Mouse (Mus musculus): Measurements from ENCODE around the gene Gm10378. TPM values are rescaled to one million over a fixed set of nuclear protein-coding genes. Genes with fewer than 3 reads are reported as not detected.

Gene Gm10378
- polyA plus RNA-seq (2015; fragmentation: Nextera tagmentation; extraction: Ambion mirVana), result not detected in 2 replicates

DNA sequence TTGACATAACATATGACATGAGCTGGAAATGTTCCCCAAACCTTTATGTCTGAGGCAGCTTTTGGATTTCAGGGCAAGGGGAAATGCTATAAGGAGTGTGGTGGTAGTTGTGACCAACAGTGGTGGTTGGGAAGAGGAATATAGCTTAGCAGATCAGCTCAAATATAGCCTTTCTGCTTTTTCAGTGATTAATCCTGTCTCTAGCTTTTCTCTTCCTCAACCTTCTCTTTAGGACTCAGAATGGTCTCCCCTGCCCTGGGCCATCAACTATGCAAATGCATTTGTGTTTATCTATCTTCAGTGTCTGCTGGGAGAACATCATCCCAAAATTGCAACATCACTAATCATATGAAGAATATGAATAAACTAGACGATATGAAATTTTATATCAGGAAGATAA, at the start of gene Gm10378:
TSS of gene Gm10378 (plus strand) at position 301 of the 400 bp plus-strand sequence.

DNA sequence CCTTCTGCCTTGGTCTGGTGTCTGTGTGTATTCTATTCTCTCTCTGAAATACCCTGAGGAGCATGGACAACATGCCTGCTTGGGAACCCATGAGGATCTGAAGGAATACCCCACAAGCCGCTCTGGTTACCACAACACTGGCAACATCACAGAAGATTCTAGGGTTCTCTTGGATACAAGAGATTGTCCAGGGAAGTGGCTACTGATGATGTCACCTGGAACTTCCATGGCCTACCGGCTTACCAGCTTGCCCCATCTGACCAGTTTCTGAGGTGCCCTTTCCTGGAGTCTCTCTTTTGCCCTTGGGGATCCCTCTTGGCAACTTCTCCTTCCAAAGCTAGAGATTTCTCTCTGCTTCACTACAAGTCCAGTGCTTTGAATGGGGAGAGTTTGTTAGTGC, 13.9 kb upstream of the Gm10378 start, which contains the start of gene Gm3633:
TSS of gene Gm3633 (minus strand) at position 101 of the 400 bp plus-strand sequence.

Other genes with a start within 250 kb of the Gm10378 start
- not detected in 2 replicates for gene Gm8005, start 216.3 kb upstream of the Gm10378 start, polyA plus RNA-seq (2015; fragmentation: Nextera tagmentation; extraction: Ambion mirVana)
- not detected in 2 replicates for gene Gm8011, start 192.1 kb upstream of the Gm10378 start, polyA plus RNA-seq (2015; fragmentation: Nextera tagmentation; extraction: Ambion mirVana)
- not detected in 2 replicates for gene Gm8020, start 153.6 kb upstream of the Gm10378 start, polyA plus RNA-seq (2015; fragmentation: Nextera tagmentation; extraction: Ambion mirVana)
- gene Gm8024, start 131.7 kb upstream of the Gm10378 start, polyA plus RNA-seq (2015; fragmentation: Nextera tagmentation; extraction: Ambion mirVana), result not detected in 2 replicates
- gene Gm17124, start 56.1 kb upstream of the Gm10378 start, polyA plus RNA-seq (2015; fragmentation: Nextera tagmentation; extraction: Ambion mirVana), result not detected in 2 replicates
- gene Gm3633, start 14.0 kb upstream of the Gm10378 start, polyA plus RNA-seq (2015; fragmentation: Nextera tagmentation; extraction: Ambion mirVana), result not detected in 2 replicates
- gene Gm3015, start 112.9 kb downstream of the Gm10378 start, polyA plus RNA-seq (2015; fragmentation: Nextera tagmentation; extraction: Ambion mirVana), result not detected in 2 replicates
- not detected in 2 replicates for gene Gm10377, start 142.0 kb downstream of the Gm10378 start, polyA plus RNA-seq (2015; fragmentation: Nextera tagmentation; extraction: Ambion mirVana)
- gene Gm21977, start 197.5 kb downstream of the Gm10378 start, polyA plus RNA-seq (2015; fragmentation: Nextera tagmentation; extraction: Ambion mirVana), result not detected in 2 replicates

Measured in spleen, postnatal 0 days (tissue).